Mouse (Mus musculus): ENCODE results near the gene Arhgef19. TPM values are rescaled to one million over a fixed set of nuclear protein-coding genes. Genes with fewer than 3 reads are reported as not detected.
A peak's percentile ranks its signal among the peaks of the same experiment; 100 is the strongest.

Gene Arhgef19
- polyA plus RNA-seq, 1 experiment from 2014 or later: 2.6 TPM

DNA sequence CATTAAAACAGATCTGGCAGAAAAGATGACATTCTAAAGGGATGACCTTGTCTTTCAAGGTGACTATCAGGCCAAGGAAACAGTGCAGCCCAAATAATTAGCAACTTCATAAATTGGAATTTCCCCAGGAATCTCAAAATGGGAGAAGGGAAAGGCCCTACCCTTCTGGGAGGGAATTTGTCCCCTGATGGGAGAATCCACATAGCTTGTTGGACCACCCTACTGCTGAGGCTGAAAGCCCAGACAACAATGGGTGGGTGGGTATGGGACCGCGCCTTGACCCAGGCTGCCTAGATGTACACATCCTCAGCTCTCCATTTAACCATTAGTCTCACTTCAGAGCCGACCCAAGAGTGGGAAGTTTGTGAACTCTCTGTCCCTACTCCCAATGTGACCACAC lies 45.2 kb downstream of the Arhgef19 start:
- Histone ChIP-seq H3K27me3 (ENCODE audit: control insufficient read depth, insufficient read depth, low read length) (peaks cover 5% of the 10 kb centered on the region; the same call in 1 of the 2 replicates), H3K4me1 (ENCODE audit: control insufficient read depth in 2 of 2, insufficient read depth in 2 of 2, low read length in 2 of 2) (peaks cover 31 to 36% of the 10 kb centered on the region in 2 experiments), H3K4me3 (ENCODE audit: control insufficient read depth in 1 of 2, insufficient read depth in 1 of 2, low read depth in 1 of 2, low read length in 2 of 2) (no peak overlapping the region), H3K36me3 (ENCODE audit: control insufficient read depth, insufficient read depth, low read length) (no peaks in the 10 kb centered on the region), H3K9me3 (ENCODE audit: control insufficient read depth, low read length) (no peaks in the 10 kb centered on the region), H3K27ac (replicated peaks in 1 of 2; ENCODE audit: control insufficient read depth in 1 of 2, insufficient read depth in 1 of 2, low read depth in 2 of 2, low read length in 2 of 2) (no peak overlapping the region), H3K4me2 (ENCODE audit: low read length) (no peak overlapping the region), H3K9ac (ENCODE audit: low read length) (no peak overlapping the region)
- no peak for ATAC-seq (ENCODE audit: insufficient number of reproducible peaks, insufficient read depth, low FRiP score, low read depth)
- 96% methylated on average over 3 of the region's 3 CpGs for WGBS

DNA sequence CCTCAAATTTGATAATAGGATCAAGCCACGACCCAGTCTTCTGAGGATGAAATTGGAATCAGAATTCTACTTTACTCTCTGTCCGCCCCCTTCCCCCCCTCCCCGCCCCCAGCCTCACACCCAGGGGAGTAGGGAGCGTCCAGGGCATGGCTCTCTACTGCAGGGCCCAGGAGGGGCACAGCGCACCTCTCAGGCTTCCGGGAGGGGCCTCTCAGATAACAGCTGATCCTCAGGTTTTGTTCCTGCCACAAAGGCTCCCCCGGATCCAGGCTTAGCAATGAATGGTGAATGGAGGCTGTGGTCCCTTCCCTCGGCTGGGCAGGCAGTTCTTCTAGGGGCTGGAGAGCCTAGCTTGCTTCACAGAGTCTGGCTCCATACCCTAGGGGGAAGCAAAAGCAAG lies 45.8 kb downstream of the Arhgef19 start:
- H3K4me1 ChIP-seq (ENCODE audit: control insufficient read depth in 2 of 2, insufficient read depth in 2 of 2, low read length in 2 of 2): peaks cover 31 to 36% of the 10 kb centered on the region in 2 experiments

DNA sequence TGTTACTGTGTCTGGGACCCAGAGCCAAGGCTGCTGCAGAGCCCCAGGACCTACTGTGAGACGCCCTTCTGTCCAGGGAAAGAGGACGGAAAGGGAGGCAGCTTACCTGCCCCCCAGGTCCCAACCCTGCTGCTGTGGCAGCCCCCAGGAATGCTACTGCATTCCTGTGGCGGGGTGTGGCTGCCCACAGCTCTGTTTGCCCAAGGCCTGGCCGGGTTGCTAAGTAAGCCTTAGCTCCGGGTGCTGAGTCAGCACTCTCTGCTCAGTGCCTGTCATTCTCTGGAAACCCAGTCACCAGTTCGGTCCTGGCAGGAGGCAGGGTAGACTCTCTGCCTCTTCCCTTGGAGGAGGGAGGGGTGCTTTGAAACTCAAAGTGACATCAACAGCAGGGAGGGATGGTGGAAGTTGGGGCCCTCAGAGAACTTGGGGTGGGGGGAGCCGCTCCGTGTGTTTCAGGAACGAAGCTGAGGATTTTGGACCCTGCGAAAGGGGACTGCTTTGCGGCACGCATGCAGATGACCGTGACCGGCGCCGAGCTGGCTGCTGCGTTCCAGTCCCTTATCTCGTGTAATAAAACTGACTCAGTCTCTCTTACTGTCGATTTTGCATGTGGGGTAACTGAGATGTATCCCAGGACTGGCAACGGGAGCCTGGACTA lies 47.7 kb downstream of the Arhgef19 start:
- no peak overlapping the region for H3K27ac ChIP-seq (replicated peaks in 1 of 2; ENCODE audit: control insufficient read depth in 1 of 2, insufficient read depth in 1 of 2, low read depth in 2 of 2, low read length in 2 of 2)
- 17% methylated on average over 20 of the region's 20 CpGs for WGBS
- H3K9ac ChIP-seq (ENCODE audit: low read length): no peak overlapping the region
- H3K9me3 ChIP-seq (ENCODE audit: control insufficient read depth, low read length): no peaks in the 10 kb centered on the region
- no peaks in the 10 kb centered on the region for H3K36me3 ChIP-seq (ENCODE audit: control insufficient read depth, insufficient read depth, low read length)
- H3K4me2 ChIP-seq (ENCODE audit: low read length): peak overlapping the region; percentile 48
- peaks cover 29 to 31% of the 10 kb centered on the region in 2 experiments for H3K4me1 ChIP-seq (ENCODE audit: control insufficient read depth in 2 of 2, insufficient read depth in 2 of 2, low read length in 2 of 2)
- no peak for ATAC-seq (ENCODE audit: insufficient number of reproducible peaks, insufficient read depth, low FRiP score, low read depth)
- H3K27me3 ChIP-seq (ENCODE audit: control insufficient read depth, insufficient read depth, low read length): peaks cover 9% of the 10 kb centered on the region; the same call in 1 of the 2 replicates
- no peak overlapping the region for H3K4me3 ChIP-seq (ENCODE audit: control insufficient read depth in 1 of 2, insufficient read depth in 1 of 2, low read depth in 1 of 2, low read length in 2 of 2)

More for the DNA sequence above, 45.8 kb downstream of the Arhgef19 start:
- Histone ChIP-seq H3K9me3 (ENCODE audit: control insufficient read depth, low read length) (no peaks in the 10 kb centered on the region), H3K4me2 (ENCODE audit: low read length) (no peak overlapping the region), H3K36me3 (ENCODE audit: control insufficient read depth, insufficient read depth, low read length) (no peaks in the 10 kb centered on the region), H3K4me3 (ENCODE audit: control insufficient read depth in 1 of 2, insufficient read depth in 1 of 2, low read depth in 1 of 2, low read length in 2 of 2) (no peak overlapping the region), H3K9ac (ENCODE audit: low read length) (no peak overlapping the region), H3K27me3 (ENCODE audit: control insufficient read depth, insufficient read depth, low read length) (peaks cover 6% of the 10 kb centered on the region; the same call in 1 of the 2 replicates), H3K27ac (replicated peaks in 1 of 2; ENCODE audit: control insufficient read depth in 1 of 2, insufficient read depth in 1 of 2, low read depth in 2 of 2, low read length in 2 of 2) (no peak overlapping the region)
- WGBS: 48% methylated on average over 7 of the region's 8 CpGs
- no peak for ATAC-seq (ENCODE audit: insufficient number of reproducible peaks, insufficient read depth, low FRiP score, low read depth)

DNA sequence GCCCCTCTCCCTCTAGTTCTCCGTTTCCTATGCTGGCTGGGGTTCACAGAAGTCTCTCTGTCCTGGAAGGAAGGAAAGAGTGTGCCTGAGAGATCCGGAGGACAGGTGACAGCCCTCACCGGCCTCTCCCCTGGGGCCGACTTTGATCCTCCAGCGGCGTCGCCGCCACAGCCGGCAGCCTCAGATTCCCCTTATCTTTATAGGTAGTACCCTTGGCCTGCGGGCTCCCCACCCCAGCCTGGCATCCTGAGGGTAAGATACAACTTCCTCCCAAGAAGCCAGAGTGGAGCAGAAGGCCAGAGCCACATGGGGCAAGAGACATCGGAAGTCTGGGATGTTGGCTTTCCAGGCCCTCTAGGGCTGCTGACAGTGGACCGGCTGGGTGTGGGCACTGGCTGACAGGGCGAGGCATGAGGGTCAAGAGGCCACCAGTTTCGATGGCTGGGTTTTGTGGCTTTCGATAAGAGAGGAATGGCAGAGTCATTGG lies 48.3 kb downstream of the Arhgef19 start:
- Histone ChIP-seq H3K27ac (replicated peaks in 1 of 2; ENCODE audit: control insufficient read depth in 1 of 2, insufficient read depth in 1 of 2, low read depth in 2 of 2, low read length in 2 of 2) (no peak overlapping the region), H3K9me3 (ENCODE audit: control insufficient read depth, low read length) (no peaks in the 10 kb centered on the region), H3K9ac (ENCODE audit: low read length) (no peak overlapping the region), H3K4me3 (ENCODE audit: control insufficient read depth in 1 of 2, insufficient read depth in 1 of 2, low read depth in 1 of 2, low read length in 2 of 2) (no peak overlapping the region), H3K36me3 (ENCODE audit: control insufficient read depth, insufficient read depth, low read length) (no peaks in the 10 kb centered on the region), H3K4me1 (ENCODE audit: control insufficient read depth in 2 of 2, insufficient read depth in 2 of 2, low read length in 2 of 2) (peaks cover 29 to 30% of the 10 kb centered on the region in 2 experiments), H3K27me3 (ENCODE audit: control insufficient read depth, insufficient read depth, low read length) (peaks cover 14% of the 10 kb centered on the region; the same call in 1 of the 2 replicates), H3K4me2 (ENCODE audit: low read length) (peak overlapping the region; percentile 48)
- no peak for ATAC-seq (ENCODE audit: insufficient number of reproducible peaks, insufficient read depth, low FRiP score, low read depth)
- 9% methylated on average over 15 of the region's 15 CpGs for WGBS

DNA sequence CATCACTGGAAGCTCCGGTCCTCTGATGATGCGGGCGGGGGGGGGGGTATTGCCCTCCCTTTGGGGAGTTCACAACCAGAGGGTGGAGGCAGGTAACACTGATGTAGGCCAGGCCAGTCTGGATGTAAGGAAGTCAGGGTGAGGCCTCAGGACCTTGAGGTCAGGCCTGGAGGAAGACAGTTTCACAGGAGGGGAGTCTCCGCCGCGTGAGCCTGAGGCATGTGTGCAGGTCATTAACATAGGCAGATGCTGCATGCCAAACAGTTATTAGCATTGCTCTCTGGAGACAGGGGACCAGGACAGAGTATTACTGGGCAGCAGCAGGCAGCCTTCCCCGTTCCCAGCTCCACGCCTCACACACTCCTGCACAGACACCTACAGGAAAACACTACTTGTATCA lies 48.9 kb downstream of the Arhgef19 start:
- Histone ChIP-seq H3K9me3 (ENCODE audit: control insufficient read depth, low read length) (no peaks in the 10 kb centered on the region), H3K9ac (ENCODE audit: low read length) (no peak overlapping the region), H3K36me3 (ENCODE audit: control insufficient read depth, insufficient read depth, low read length) (no peaks in the 10 kb centered on the region), H3K4me2 (ENCODE audit: low read length) (no peak overlapping the region), H3K4me3 (ENCODE audit: control insufficient read depth in 1 of 2, insufficient read depth in 1 of 2, low read depth in 1 of 2, low read length in 2 of 2) (no peak overlapping the region), H3K4me1 (ENCODE audit: control insufficient read depth in 2 of 2, insufficient read depth in 2 of 2, low read length in 2 of 2) (peaks cover 29 to 30% of the 10 kb centered on the region in 2 experiments), H3K27ac (replicated peaks in 1 of 2; ENCODE audit: control insufficient read depth in 1 of 2, insufficient read depth in 1 of 2, low read depth in 2 of 2, low read length in 2 of 2) (no peak overlapping the region), H3K27me3 (ENCODE audit: control insufficient read depth, insufficient read depth, low read length) (peaks cover 16% of the 10 kb centered on the region; the same call in 1 of the 2 replicates)
- ATAC-seq (ENCODE audit: insufficient number of reproducible peaks, insufficient read depth, low FRiP score, low read depth): no peak
- WGBS: 58% methylated on average over 8 of the region's 8 CpGs

DNA sequence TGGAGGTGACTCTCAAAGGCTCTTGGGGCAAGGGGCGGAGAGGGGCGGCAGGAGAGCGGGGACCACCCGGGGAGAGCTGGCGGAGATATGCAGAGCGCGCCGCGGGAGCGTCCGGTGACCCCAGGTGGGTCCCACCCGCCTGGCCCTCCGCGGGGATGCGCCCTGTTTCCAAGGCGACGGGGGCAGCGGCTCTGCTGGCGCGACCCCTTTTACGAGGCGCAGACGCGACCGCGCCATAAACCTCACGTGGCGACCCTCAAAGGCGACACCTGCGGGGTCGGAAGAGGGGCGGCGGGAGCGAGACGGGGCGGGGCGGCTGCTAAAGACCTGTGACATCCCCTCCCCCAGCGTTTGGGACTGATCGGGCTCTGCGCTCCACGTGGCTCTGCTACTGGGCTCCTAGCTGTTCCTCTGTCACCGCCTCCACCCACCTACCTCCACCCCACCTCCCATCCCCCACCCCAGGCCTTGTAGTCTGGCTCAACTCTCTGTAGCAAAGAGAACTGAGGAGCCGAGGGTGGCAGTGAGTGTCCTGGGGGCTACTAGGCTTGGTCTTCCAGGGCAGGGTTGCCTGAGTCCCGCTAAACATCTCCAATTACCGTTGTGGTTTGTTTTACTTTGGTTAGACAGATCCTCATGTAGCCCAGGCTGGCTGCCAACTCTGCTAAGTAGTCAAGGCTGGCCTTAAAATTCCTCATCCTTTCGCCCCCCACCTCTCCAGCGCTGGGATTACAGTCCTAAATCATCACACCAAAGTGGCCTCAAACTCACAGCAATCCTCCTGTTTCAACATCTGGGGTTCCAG lies 52.5 kb downstream of the Arhgef19 start:
- H3K27ac ChIP-seq (replicated peaks in 1 of 2; ENCODE audit: control insufficient read depth in 1 of 2, insufficient read depth in 1 of 2, low read depth in 2 of 2, low read length in 2 of 2): no peak overlapping the region
- peaks cover 21 to 33% of the 10 kb centered on the region in 2 experiments for H3K4me1 ChIP-seq (ENCODE audit: control insufficient read depth in 2 of 2, insufficient read depth in 2 of 2, low read length in 2 of 2)
- no peak for ATAC-seq (ENCODE audit: insufficient number of reproducible peaks, insufficient read depth, low FRiP score, low read depth)
- H3K27me3 ChIP-seq (ENCODE audit: control insufficient read depth, insufficient read depth, low read length): peaks cover 16% of the 10 kb centered on the region; the same call in 1 of the 2 replicates
- H3K4me2 ChIP-seq (ENCODE audit: low read length): peak overlapping the region; percentile 70
- no peaks in the 10 kb centered on the region for H3K9me3 ChIP-seq (ENCODE audit: control insufficient read depth, low read length)
- H3K9ac ChIP-seq (ENCODE audit: low read length): peak overlapping the region; percentile 54; the same call in 1 of the 2 replicates
- peak overlapping the region; percentile 33 for H3K4me3 ChIP-seq (ENCODE audit: control insufficient read depth in 1 of 2, insufficient read depth in 1 of 2, low read depth in 1 of 2, low read length in 2 of 2)
- WGBS: 3% methylated on average over 46 of the region's 47 CpGs
- no peaks in the 10 kb centered on the region for H3K36me3 ChIP-seq (ENCODE audit: control insufficient read depth, insufficient read depth, low read length)

DNA sequence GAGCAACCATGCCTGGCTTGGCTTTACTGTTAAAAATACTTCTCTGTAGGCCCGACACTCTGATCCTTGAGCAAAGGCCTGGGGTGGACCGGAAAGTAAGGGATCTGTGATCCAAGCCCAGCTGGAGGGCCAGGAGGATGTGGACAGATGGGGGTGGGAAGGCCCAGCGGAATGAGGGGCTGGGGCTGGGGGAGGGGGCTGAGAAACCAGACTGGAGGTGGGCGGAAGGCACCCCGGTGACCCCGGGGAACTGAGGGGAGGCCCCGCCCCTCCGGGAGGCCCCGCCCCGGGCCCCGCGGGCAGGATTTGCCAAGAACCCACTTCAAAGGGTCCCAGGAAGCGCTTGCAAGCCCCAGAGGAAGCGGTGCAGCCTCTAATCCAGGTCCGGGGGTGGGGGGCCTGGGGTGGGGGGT lies 56.5 kb downstream of the Arhgef19 start:
- H3K27me3 ChIP-seq (ENCODE audit: control insufficient read depth, insufficient read depth, low read length): peaks cover 7% of the 10 kb centered on the region; the same call in 1 of the 2 replicates
- H3K27ac ChIP-seq (replicated peaks in 1 of 2; ENCODE audit: control insufficient read depth in 1 of 2, insufficient read depth in 1 of 2, low read depth in 2 of 2, low read length in 2 of 2): no peak overlapping the region
- no peak overlapping the region for H3K9ac ChIP-seq (ENCODE audit: low read length)
- no peaks in the 10 kb centered on the region for H3K9me3 ChIP-seq (ENCODE audit: control insufficient read depth, low read length)
- no peak for ATAC-seq (ENCODE audit: insufficient number of reproducible peaks, insufficient read depth, low FRiP score, low read depth)
- H3K4me2 ChIP-seq (ENCODE audit: low read length): no peak overlapping the region
- peaks cover 10 to 21% of the 10 kb centered on the region in 2 experiments for H3K4me1 ChIP-seq (ENCODE audit: control insufficient read depth in 2 of 2, insufficient read depth in 2 of 2, low read length in 2 of 2)
- WGBS: 16% methylated on average over 14 of the region's 15 CpGs
- no peaks in the 10 kb centered on the region for H3K36me3 ChIP-seq (ENCODE audit: control insufficient read depth, insufficient read depth, low read length)
- H3K4me3 ChIP-seq (ENCODE audit: control insufficient read depth in 1 of 2, insufficient read depth in 1 of 2, low read depth in 1 of 2, low read length in 2 of 2): no peak overlapping the region

All from heart, embryonic 14.5 days (tissue).